Comparison of ENCODE assay signal across 23 mouse cellular contexts in the genomic region with DNA sequence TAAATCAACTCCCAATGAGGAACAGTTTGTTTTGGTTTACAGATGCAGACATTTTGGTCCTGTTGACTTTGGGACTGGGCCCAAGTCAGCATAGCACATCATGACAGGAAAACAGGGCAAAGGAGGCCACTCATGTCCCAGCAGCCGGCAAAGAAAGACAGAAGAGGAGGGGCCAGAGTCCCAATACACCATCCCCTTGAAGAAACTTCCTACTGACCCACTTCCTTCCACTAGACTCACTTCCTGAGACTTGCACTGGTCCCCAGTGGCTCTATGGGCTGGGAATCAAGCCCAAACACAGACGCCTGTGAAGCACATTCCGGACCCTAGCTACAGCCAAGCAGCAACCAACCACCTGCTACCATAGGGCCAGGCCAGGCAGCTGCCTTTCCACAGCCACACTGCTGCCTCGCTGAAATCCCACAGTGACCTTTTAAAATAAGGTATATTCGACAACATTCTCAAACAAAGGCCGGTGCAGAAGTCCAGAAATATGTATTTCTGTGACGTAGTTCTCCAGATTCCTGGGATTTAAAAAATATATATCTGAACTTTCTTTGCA. TPM values are rescaled to one million over a fixed set of nuclear protein-coding genes. Genes with fewer than 3 reads are reported as not detected.
DNase-seq lines count a peak whose midpoint lies in the region; ATAC-seq and TF ChIP-seq lines count a peak whose summit lies in the region.
"Had no signal": no experiment of that assay in that cellular context is flagged by ENCODE, and none has a peak within 500 bp of the region (broad histone marks: within the 10 kb centered on the region; RNA-seq: fewer than 3 reads in every experiment).

No protein-coding gene starts in this region.

- intact Hi-C loops in gastrocnemius, adult 2 months (cut with DNase I), result no loop called here
- intact Hi-C loops in heart, postnatal 36 days (cut with DNase I), result no loop called here

- H3K36me3 ChIP-seq in midbrain, embryonic 14.5 days (ENCODE audit: control insufficient read depth, insufficient read depth, low read length), result no peaks in the 10 kb centered on the region
- no peaks in the 10 kb centered on the region for H3K36me3 ChIP-seq in forebrain, embryonic 13.5 days (ENCODE audit: poor library complexity, severe bottlenecking)
- H3K36me3 ChIP-seq: embryonic facial prominence, embryonic 13.5 days; heart, embryonic 15.5 days; limb, embryonic 15.5 days; liver, embryonic 15.5 days; midbrain, embryonic 10.5 days had no signal

- H3K4me2 ChIP-seq in midbrain, embryonic 14.5 days (ENCODE audit: low read length), result no peak overlapping the region
- no peak overlapping the region for H3K4me2 ChIP-seq in forebrain, embryonic 13.5 days
- H3K4me2 ChIP-seq: embryonic facial prominence, embryonic 13.5 days; heart, embryonic 15.5 days; hindbrain, embryonic 14.5 days; limb, embryonic 15.5 days; liver, embryonic 15.5 days had no signal

- H3K27ac ChIP-seq in gastrocnemius, adult 2 months, result no peak overlapping the region
- H3K27ac ChIP-seq in midbrain, embryonic 14.5 days (replicated peaks; ENCODE audit: low read depth, low read length), result no peak overlapping the region
- H3K27ac ChIP-seq in forebrain, embryonic 13.5 days, result no peak overlapping the region
- H3K27ac ChIP-seq: embryonic facial prominence, embryonic 13.5 days; heart, embryonic 15.5 days; hindbrain, embryonic 14.5 days; layer of hippocampus, adult 2 months; limb, embryonic 15.5 days; liver, embryonic 15.5 days; macrophage; midbrain, embryonic 10.5 days had no signal

- TF ChIP-seq CTCF in gastrocnemius, adult 2 months (IDR thresholded peaks at IDR 0.05), result no peak

- H3K4me3 ChIP-seq in gastrocnemius, adult 2 months, result no peak overlapping the region
- no peak overlapping the region for H3K4me3 ChIP-seq in midbrain, embryonic 14.5 days (replicated peaks; ENCODE audit: low read depth, low read length)
- no peak overlapping the region for H3K4me3 ChIP-seq in forebrain, embryonic 13.5 days
- H3K4me3 ChIP-seq: embryonic facial prominence, embryonic 13.5 days; heart, embryonic 15.5 days; layer of hippocampus, adult 2 months; limb, embryonic 15.5 days; liver, embryonic 15.5 days; midbrain, embryonic 10.5 days had no signal

- no peaks in the 10 kb centered on the region for H3K27me3 ChIP-seq in midbrain, embryonic 14.5 days (ENCODE audit: control insufficient read depth, insufficient read depth, low read length)
- H3K27me3 ChIP-seq in forebrain, embryonic 13.5 days, result no peaks in the 10 kb centered on the region
- H3K27me3 ChIP-seq: embryonic facial prominence, embryonic 13.5 days; heart, embryonic 15.5 days; limb, embryonic 15.5 days; liver, embryonic 15.5 days; Patski had no signal

- no peak overlapping the region for H3K9ac ChIP-seq in midbrain, embryonic 14.5 days (replicated peaks; ENCODE audit: low read length)
- no peak overlapping the region for H3K9ac ChIP-seq in forebrain, embryonic 13.5 days
- H3K9ac ChIP-seq: embryonic facial prominence, embryonic 13.5 days; forebrain, postnatal 0 days; heart, embryonic 15.5 days; hindbrain, embryonic 14.5 days; limb, embryonic 15.5 days; liver, embryonic 15.5 days had no signal

- DNase-seq in gastrocnemius, adult 2 months, result peak; percentile 34
- DNase-seq in gastrocnemius, postnatal 10 days, result no peak
- peak; percentile 85 for DNase-seq in adipocyte (ENCODE audit: low spot score)
- DNase-seq in heart, postnatal 36 days, result peak; percentile 19 to 26
- DNase-seq in kidney, postnatal 10 days, result peak; percentile 54
- no peak for DNase-seq in midbrain, embryonic 14.5 days
- DNase-seq in cerebellum, adult 18-20 months, result no peak
- DNase-seq: adrenal gland, postnatal 14 days; cerebellum, postnatal 14 days; thymus, postnatal 36 days had no signal

- WGBS in midbrain, embryonic 14.5 days, result 93% methylated on average over 7 of the region's 7 CpGs
- 95% methylated on average over 7 of the region's 7 CpGs for WGBS in forebrain, embryonic 13.5 days

- no peak for ATAC-seq in midbrain, embryonic 14.5 days (ENCODE audit: low FRiP score, low TSS enrichment)
- no peak for ATAC-seq in forebrain, embryonic 13.5 days
- ATAC-seq: activated CD4-positive, CD25-positive, alpha-beta regulatory T cell, adult 4 months; CD4-positive, CD25-positive, alpha-beta regulatory T cell, adult 4 months; forebrain, postnatal 0 days; Patski had no signal

- H3K4me1 ChIP-seq in midbrain, embryonic 14.5 days (ENCODE audit: control insufficient read depth, insufficient read depth, low read length), result no peaks in the 10 kb centered on the region
- H3K4me1 ChIP-seq in forebrain, embryonic 13.5 days, result no peaks in the 10 kb centered on the region
- H3K4me1 ChIP-seq: embryonic facial prominence, embryonic 13.5 days; heart, embryonic 15.5 days; liver, embryonic 15.5 days had no signal

- H3K9me3 ChIP-seq in midbrain, embryonic 14.5 days (ENCODE audit: control insufficient read depth, low read length), result no peaks in the 10 kb centered on the region
- H3K9me3 ChIP-seq in forebrain, embryonic 13.5 days (replicated peaks), result no peaks in the 10 kb centered on the region
- H3K9me3 ChIP-seq: embryonic facial prominence, embryonic 13.5 days; heart, embryonic 15.5 days; limb, embryonic 15.5 days; liver, embryonic 15.5 days; midbrain, embryonic 10.5 days had no signal

RNA-seq across cellular contexts. Expression of a gene that starts 38.8 kb away (rescaled TPM):
- 10 to 100 TPM in 1 of 2 experiments, 1 to 10 TPM in 1; 6.1 to 19.3 TPM for total RNA-seq in gastrocnemius, adult 2 months (2021)
- total RNA-seq in gastrocnemius, postnatal 10 days (2021), result 10 to 100 TPM; 25.1 to 38.4 TPM
- 10 to 100 TPM; 10.8 to 12.7 TPM for total RNA-seq in heart, postnatal 36 days (2021)
- polyA plus RNA-seq in midbrain, embryonic 14.5 days (2014; fragmentation: Nextera tagmentation; extraction: Ambion mirVana), result 2.8 and 4.0 TPM in 2 replicates
- 5.9 and 9.2 TPM in 2 replicates for polyA plus RNA-seq in forebrain, embryonic 13.5 days (2015; fragmentation: Nextera tagmentation; extraction: Ambion mirVana)
- polyA plus RNA-seq: activated CD4-positive, CD25-positive, alpha-beta regulatory T cell, adult 4 months had no signal

Comparison
In these comparisons a context has a peak if more than half of its experiments do, and no peak if none do; other contexts are left out.
1. DNase-seq: peak in gastrocnemius, adult 2 months (single experiment), adipocyte (single experiment), heart, postnatal 36 days (2 of 2) and kidney, postnatal 10 days (single experiment); none in gastrocnemius, postnatal 10 days (single experiment), midbrain, embryonic 14.5 days (single experiment) and cerebellum, adult 18-20 months (0 of 2).